Mouse (Mus musculus): ENCODE data around the gene Usp47. TPM values are rescaled to one million over a fixed set of nuclear protein-coding genes. Genes with fewer than 3 reads are reported as not detected.
A peak's percentile ranks its signal among the peaks of the same experiment; 100 is the strongest.

The Usp47 gene
- 32.9 and 34.6 TPM in 2 replicates for polyA plus RNA-seq (2015; fragmentation: Nextera tagmentation; extraction: Ambion mirVana)

- peak; percentile 91 for DNase-seq (ENCODE audit: low spot score)
Observed at GRCm38 (mm10) chr7:112023150-112023600, at the start of gene Usp47. Gene Usp47, plus strand, starts transcription at chr7:112023504.

GRCm38 (mm10) chr7:111976401-111976800 is 46.9 kb upstream of the Usp47 start:
- DNase-seq (ENCODE audit: low spot score) = no peak

GRCm38 (mm10) chr7:111977871-111978270 is 45.4 kb upstream of the Usp47 start:
- DNase-seq (ENCODE audit: low spot score) = no peak

GRCm38 (mm10) chr7:111982296-111982695 is 41.0 kb upstream of the Usp47 start:
- no peak for DNase-seq (ENCODE audit: low spot score)

GRCm38 (mm10) chr7:111984530-111984929 is 38.8 kb upstream of the Usp47 start:
- DNase-seq (ENCODE audit: low spot score) = no peak

- no peak for DNase-seq (ENCODE audit: low spot score)
Observed at GRCm38 (mm10) chr7:111985266-111985665, 38.0 kb upstream of the Usp47 start.

- DNase-seq (ENCODE audit: low spot score) = no peak
Observed at GRCm38 (mm10) chr7:111986906-111987305, 36.4 kb upstream of the Usp47 start.

GRCm38 (mm10) chr7:111997441-111997840 is 25.9 kb upstream of the Usp47 start:
- DNase-seq (ENCODE audit: low spot score) = no peak

- DNase-seq (ENCODE audit: low spot score) = no peak
Observed at GRCm38 (mm10) chr7:111998446-111999004, 24.8 kb upstream of the Usp47 start.

- no peak for DNase-seq (ENCODE audit: low spot score)
Observed at GRCm38 (mm10) chr7:111999376-111999775, 23.9 kb upstream of the Usp47 start.

GRCm38 (mm10) chr7:112000166-112000565 is 23.1 kb upstream of the Usp47 start:
- no peak for DNase-seq (ENCODE audit: low spot score)

GRCm38 (mm10) chr7:112010511-112010910 is 12.8 kb upstream of the Usp47 start:
- DNase-seq (ENCODE audit: low spot score) = no peak

- no peak for DNase-seq (ENCODE audit: low spot score)
Observed at GRCm38 (mm10) chr7:112010976-112011375, 12.3 kb upstream of the Usp47 start.

GRCm38 (mm10) chr7:112012102-112012501 is 11.2 kb upstream of the Usp47 start:
- no peak for DNase-seq (ENCODE audit: low spot score)

GRCm38 (mm10) chr7:112012621-112013177 is 10.6 kb upstream of the Usp47 start:
- no peak for DNase-seq (ENCODE audit: low spot score)

- no peak for DNase-seq (ENCODE audit: low spot score)
Observed at GRCm38 (mm10) chr7:112014148-112014547, 9.2 kb upstream of the Usp47 start.

GRCm38 (mm10) chr7:112022506-112023149 is 676 bp upstream of the Usp47 start:
- DNase-seq (ENCODE audit: low spot score) = no peak

- peak; percentile 56 for DNase-seq (ENCODE audit: low spot score)
Observed at GRCm38 (mm10) chr7:112023601-112024445, 519 bp downstream of the Usp47 start.

GRCm38 (mm10) chr7:112024446-112024730 is 1.1 kb downstream of the Usp47 start:
- no peak for DNase-seq (ENCODE audit: low spot score)

GRCm38 (mm10) chr7:112024856-112025255 is 1.6 kb downstream of the Usp47 start:
- DNase-seq (ENCODE audit: low spot score) = no peak

GRCm38 (mm10) chr7:112030594-112030993 is 7.3 kb downstream of the Usp47 start:
- DNase-seq (ENCODE audit: low spot score) = no peak

- no peak for DNase-seq (ENCODE audit: low spot score)
Observed at GRCm38 (mm10) chr7:112035804-112036203, 12.5 kb downstream of the Usp47 start.

Measured in thymus, postnatal 0 days (tissue).